Mouse (Mus musculus): Measurements from ENCODE around the gene Neurl4.

DNA sequence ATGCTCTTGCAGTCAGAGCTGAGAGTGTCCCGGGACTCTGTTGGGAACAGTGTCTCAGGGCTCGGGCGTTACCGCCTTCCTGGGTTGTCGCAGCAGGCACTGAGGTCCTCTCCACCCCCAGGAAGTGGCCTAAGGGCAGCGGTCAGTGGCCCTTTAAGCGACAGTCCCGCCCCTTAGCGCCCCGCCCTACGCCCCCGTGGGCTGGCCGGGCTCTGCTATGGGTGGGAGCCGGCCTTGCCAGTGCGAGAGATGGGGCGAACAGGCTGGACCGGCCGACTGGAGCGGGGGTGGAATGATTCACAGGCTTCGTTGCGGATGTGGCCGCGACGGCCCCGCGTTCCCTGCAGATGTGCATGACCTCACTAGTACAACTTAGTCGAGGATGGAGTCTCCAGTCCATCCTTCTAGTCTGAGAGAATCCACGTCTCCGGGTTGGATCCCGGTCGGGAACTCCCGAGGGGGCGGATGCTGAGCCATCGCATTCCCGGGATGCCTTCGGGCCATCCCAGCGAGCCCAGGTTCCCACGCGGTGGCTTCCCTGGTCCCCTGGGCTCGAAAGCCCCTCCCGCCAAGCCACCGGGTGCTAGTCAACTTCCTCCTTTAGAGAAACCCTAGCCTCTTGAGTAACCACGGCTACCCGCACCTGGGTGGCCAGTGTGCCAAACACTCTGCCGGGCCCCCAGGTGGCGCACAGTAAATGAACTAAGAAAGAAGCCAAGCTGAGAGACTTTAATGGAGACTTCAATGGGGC lies 19.8 kb upstream of the Neurl4 start, which contains the start of gene Kctd11:
- peak; percentile 59 for TF ChIP-seq CTCF (IDR thresholded peaks at IDR 0.05; ENCODE audit: low read depth)
- no peak for TF ChIP-seq EP300 (IDR thresholded peaks at IDR 0.05; ENCODE audit: low read depth)

All from liver, embryonic 14.5 days (tissue).